8 mouse cellular contexts compared by ENCODE assay signal in the genomic region with DNA sequence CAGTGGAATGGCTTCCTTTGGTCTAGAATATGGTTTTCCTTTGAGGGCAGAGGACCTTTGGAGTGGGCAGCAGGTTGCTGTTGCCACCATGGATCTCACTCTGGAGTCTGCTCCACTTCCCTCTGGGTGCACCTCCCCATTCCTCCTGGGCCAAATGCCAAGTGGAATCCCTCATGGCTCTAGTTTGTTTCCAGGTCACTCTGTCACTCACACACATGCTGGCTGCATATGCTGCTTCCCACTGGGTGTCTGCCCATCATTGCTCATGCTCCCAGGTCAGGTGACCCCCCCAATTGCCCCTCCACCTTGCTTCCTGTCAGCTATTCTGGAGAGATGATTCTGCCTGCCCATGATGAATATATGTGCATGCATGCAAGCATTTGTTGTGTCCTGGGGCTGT. TPM values are rescaled to one million over a fixed set of nuclear protein-coding genes. Genes with fewer than 3 reads are reported as not detected.
DNase-seq lines count a peak whose midpoint lies in the region; ATAC-seq lines count a peak whose summit lies in the region.

No protein-coding gene starts in this region.

- no peaks in the 10 kb centered on the region for H3K9me3 ChIP-seq in kidney, embryonic 14.5 days (ENCODE audit: control insufficient read depth, low read length)

- no peak overlapping the region; the same call in 1 of the 2 replicates for H3K27ac ChIP-seq in kidney, embryonic 14.5 days (ENCODE audit: low read depth, low read length)

- ATAC-seq in kidney, embryonic 14.5 days (ENCODE audit: low FRiP score, low TSS enrichment): no peak

- H3K4me2 ChIP-seq in kidney, embryonic 14.5 days (replicated peaks; ENCODE audit: low read depth, low read length): no peak overlapping the region

- H3K36me3 ChIP-seq in kidney, embryonic 14.5 days (ENCODE audit: control insufficient read depth, insufficient read depth, low read length): no peaks in the 10 kb centered on the region

- DNase-seq in kidney, adult 18-20 months: peak; percentile 59
- DNase-seq in adipocyte (ENCODE audit: low spot score): peak; percentile 89
- peak; percentile 80 to 81 for DNase-seq in cerebellum, postnatal 14 days
- peak; percentile 75 to 82 for DNase-seq in heart, postnatal 14 days
- peak; percentile 49 for DNase-seq in lung, postnatal 25 days (ENCODE audit: low spot score)
- no peak for DNase-seq in spleen, adult 18-20 months
- DNase-seq in B cell, adult 2 months: no peak

- H3K4me3 ChIP-seq in kidney, embryonic 14.5 days (ENCODE audit: low read length): no peak overlapping the region

- H3K27me3 ChIP-seq in kidney, embryonic 14.5 days (ENCODE audit: control insufficient read depth, insufficient read depth, low read length): no peaks in the 10 kb centered on the region

- 0 out of 2 replicates have a peak, but pooled peaks cover 18% of the 10 kb centered on the region for H3K4me1 ChIP-seq in kidney, embryonic 14.5 days (ENCODE audit: control insufficient read depth, insufficient read depth, low read length)

- H3K9ac ChIP-seq in kidney, embryonic 14.5 days (ENCODE audit: low read depth, low read length): no peak overlapping the region

- intact Hi-C loops in heart, postnatal 14 days (cut with DNase I): no loop called here

RNA-seq across cellular contexts. Expression of a gene that starts 14.5 kb away (rescaled TPM):
- 12.9 and 22.4 TPM in 2 replicates for polyA plus RNA-seq in kidney, embryonic 14.5 days (2014; fragmentation: Nextera tagmentation; extraction: Ambion mirVana)
- total RNA-seq in heart, postnatal 14 days (2021): 10 to 100 TPM; 15.5 to 16.5 TPM

RNA-seq across cellular contexts. Expression of a gene that starts 26.0 kb away (rescaled TPM):
- 70.0 and 70.9 TPM in 2 replicates for polyA plus RNA-seq in kidney, embryonic 14.5 days (2014; fragmentation: Nextera tagmentation; extraction: Ambion mirVana)
- 10 to 100 TPM; 75.3 to 76.6 TPM for total RNA-seq in heart, postnatal 14 days (2021)

RNA-seq across cellular contexts. Expression of a gene that starts 26.2 kb away (rescaled TPM):
- polyA plus RNA-seq in kidney, embryonic 14.5 days (2014; fragmentation: Nextera tagmentation; extraction: Ambion mirVana): 252 and 291 TPM in 2 replicates
- 100 to 1,000 TPM; 150 to 163 TPM for total RNA-seq in heart, postnatal 14 days (2021)

RNA-seq across cellular contexts. Expression of a gene that starts 40.4 kb away (rescaled TPM):
- 102 and 118 TPM in 2 replicates for polyA plus RNA-seq in kidney, embryonic 14.5 days (2014; fragmentation: Nextera tagmentation; extraction: Ambion mirVana)
- 10 to 100 TPM; 25.8 to 27.7 TPM for total RNA-seq in heart, postnatal 14 days (2021)

RNA-seq across cellular contexts. Expression of a gene that starts 43.1 kb away (rescaled TPM):
- polyA plus RNA-seq in kidney, embryonic 14.5 days (2014; fragmentation: Nextera tagmentation; extraction: Ambion mirVana): 1,078 and 1,559 TPM in 2 replicates
- 1,000 to 10,000 TPM; 1,458 to 1,541 TPM for total RNA-seq in heart, postnatal 14 days (2021)

Comparison
In these comparisons a context has a peak if more than half of its experiments do, and no peak if none do; other contexts are left out.
1. DNase-seq: peak in kidney, adult 18-20 months (single experiment), adipocyte (single experiment), cerebellum, postnatal 14 days (2 of 2), heart, postnatal 14 days (2 of 2) and lung, postnatal 25 days (single experiment); none in spleen, adult 18-20 months (0 of 2) and B cell, adult 2 months (0 of 2).